Mouse (Mus musculus): ENCODE measurements around the gene Mettl17. TPM values are rescaled to one million over a fixed set of nuclear protein-coding genes. Genes with fewer than 3 reads are reported as not detected.

The Mettl17 gene
- polyA plus RNA-seq, 1 experiment from 2014 or later, result 37.9 TPM

DNA sequence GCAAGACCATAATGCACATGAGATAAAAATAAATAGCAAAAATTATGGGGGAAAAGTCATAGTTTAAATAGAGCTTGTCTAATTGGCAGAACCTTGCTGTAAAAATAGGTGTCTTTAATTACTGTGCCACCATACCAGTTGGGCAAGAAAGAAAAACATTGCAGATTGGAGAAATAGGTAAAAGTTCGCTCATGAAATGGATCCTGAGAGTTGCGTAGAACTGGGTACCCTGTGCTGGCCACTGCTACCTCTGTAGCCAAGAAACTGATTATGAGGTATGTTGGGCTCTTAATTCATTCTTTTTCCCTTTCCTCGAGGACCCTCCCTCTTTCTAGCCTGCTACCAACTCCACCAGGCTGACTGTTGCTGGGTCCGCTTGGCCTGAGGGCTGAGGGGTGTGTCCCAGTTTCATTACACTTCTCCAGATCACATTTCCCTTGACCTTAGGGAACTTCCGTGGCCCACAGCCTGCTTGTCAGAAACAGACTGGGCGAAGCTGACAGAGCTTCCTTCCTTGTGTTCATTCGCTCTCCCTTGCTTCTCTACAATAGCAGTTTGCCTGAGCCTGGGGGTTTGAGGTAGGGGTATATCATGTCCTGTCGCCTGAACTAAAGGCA is 56.4 kb downstream of the Mettl17 start:
- Histone ChIP-seq H3K27ac (replicated peaks; ENCODE audit: low read depth, low read length) (no peak overlapping the region), H3K27me3 (ENCODE audit: control insufficient read depth, insufficient read depth, low read length) (no peaks in the 10 kb centered on the region), H3K9ac (replicated peaks; ENCODE audit: low read length) (no peak overlapping the region), H3K4me2 (ENCODE audit: low read depth, low read length) (no peak overlapping the region), H3K36me3 (replicated peaks; ENCODE audit: control insufficient read depth, insufficient read depth, low read depth, low read length) (no peaks in the 10 kb centered on the region), H3K4me1 (ENCODE audit: control insufficient read depth, insufficient read depth, low read length) (no peaks in the 10 kb centered on the region), H3K4me3 (ENCODE audit: low read depth, low read length) (no peak overlapping the region), H3K9me3 (replicated peaks; ENCODE audit: control insufficient read depth, low read length) (no peaks in the 10 kb centered on the region)
- DNase-seq (ENCODE audit: low spot score) (peak; percentile 55), ATAC-seq (replicated peaks; ENCODE audit: insufficient number of reproducible peaks, low FRiP score, low TSS enrichment, low read depth) (no peak)
- 30% methylated on average over 8 of the region's 8 CpGs for WGBS

DNA sequence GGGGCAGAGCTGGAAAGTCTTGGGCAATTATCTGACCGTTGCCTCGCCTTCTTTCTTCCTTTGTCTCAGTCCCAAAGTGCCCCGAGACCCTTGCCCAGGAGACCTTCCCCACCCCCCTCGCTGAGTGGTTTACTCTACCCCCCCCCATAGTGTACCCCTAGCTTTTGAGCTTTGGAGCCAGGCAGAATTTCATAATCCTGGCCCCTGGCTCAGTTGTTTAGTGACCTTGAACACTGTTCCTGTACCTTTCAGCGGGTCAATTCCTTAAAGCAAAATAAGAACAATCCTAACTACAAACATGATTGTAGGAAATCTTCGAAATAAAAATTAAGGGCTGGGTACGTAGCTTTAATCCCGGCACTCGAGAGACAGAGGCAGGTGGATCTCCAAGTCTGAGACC is 56.9 kb downstream of the Mettl17 start:
- no peak for ATAC-seq (replicated peaks; ENCODE audit: insufficient number of reproducible peaks, low FRiP score, low TSS enrichment, low read depth)
- H3K36me3 ChIP-seq (replicated peaks; ENCODE audit: control insufficient read depth, insufficient read depth, low read depth, low read length), result no peaks in the 10 kb centered on the region
- no peak overlapping the region for H3K9ac ChIP-seq (replicated peaks; ENCODE audit: low read length)
- no peaks in the 10 kb centered on the region for H3K4me1 ChIP-seq (ENCODE audit: control insufficient read depth, insufficient read depth, low read length)
- H3K27ac ChIP-seq (replicated peaks; ENCODE audit: low read depth, low read length), result no peak overlapping the region
- no peak for DNase-seq (ENCODE audit: low spot score)
- H3K4me3 ChIP-seq (ENCODE audit: low read depth, low read length), result no peak overlapping the region
- WGBS, result 54% methylated on average over 9 of the region's 9 CpGs
- no peak overlapping the region for H3K4me2 ChIP-seq (ENCODE audit: low read depth, low read length)
- no peaks in the 10 kb centered on the region for H3K9me3 ChIP-seq (replicated peaks; ENCODE audit: control insufficient read depth, low read length)
- no peaks in the 10 kb centered on the region for H3K27me3 ChIP-seq (ENCODE audit: control insufficient read depth, insufficient read depth, low read length)

DNA sequence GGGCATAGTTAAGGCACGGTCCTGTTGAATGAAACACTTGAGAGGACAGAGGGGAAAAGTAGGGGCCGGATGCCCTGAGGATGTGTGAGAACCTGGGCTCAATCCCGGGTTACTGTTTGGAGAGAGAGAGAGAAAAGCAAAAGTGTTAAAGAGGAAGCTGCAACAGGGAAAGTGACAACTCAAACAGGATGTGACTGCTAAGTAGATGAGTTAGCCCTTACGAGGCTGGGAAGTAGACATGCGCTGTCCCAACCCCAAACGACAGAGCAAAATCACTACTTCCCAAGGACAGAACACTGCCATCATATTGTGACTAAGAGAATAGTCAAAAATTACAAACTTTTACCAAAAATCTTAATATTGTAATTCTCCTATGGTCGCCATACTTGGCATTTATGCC is 57.6 kb downstream of the Mettl17 start:
- DNase-seq (ENCODE audit: low spot score) (no peak), ATAC-seq (replicated peaks; ENCODE audit: insufficient number of reproducible peaks, low FRiP score, low TSS enrichment, low read depth) (no peak)
- Histone ChIP-seq H3K36me3 (replicated peaks; ENCODE audit: control insufficient read depth, insufficient read depth, low read depth, low read length) (no peaks in the 10 kb centered on the region), H3K4me3 (ENCODE audit: low read depth, low read length) (no peak overlapping the region), H3K4me2 (ENCODE audit: low read depth, low read length) (no peak overlapping the region), H3K4me1 (ENCODE audit: control insufficient read depth, insufficient read depth, low read length) (no peaks in the 10 kb centered on the region), H3K27ac (replicated peaks; ENCODE audit: low read depth, low read length) (no peak overlapping the region), H3K9me3 (replicated peaks; ENCODE audit: control insufficient read depth, low read length) (no peaks in the 10 kb centered on the region), H3K9ac (replicated peaks; ENCODE audit: low read length) (no peak overlapping the region), H3K27me3 (ENCODE audit: control insufficient read depth, insufficient read depth, low read length) (no peaks in the 10 kb centered on the region)
- 39% methylated on average over 7 of the region's 7 CpGs for WGBS

Small RNAs within 50 kb of the gene (microRNA-seq; reads per million reads assigned to microRNA genes)
- not detected for gene Gm27375 (ENCODE audit: borderline number of aligned reads)

Other genes with a start within 250 kb of the Mettl17 start
- not detected in 2 replicates for gene Gm4181, start 249.2 kb upstream of the Mettl17 start, polyA plus RNA-seq (2014; fragmentation: Nextera tagmentation; extraction: Ambion mirVana)
- gene Gm17079, start 189.4 kb upstream of the Mettl17 start, polyA plus RNA-seq (2014; fragmentation: Nextera tagmentation; extraction: Ambion mirVana), result not detected in 2 replicates
- not detected in 2 replicates for gene Gm5800, start 167.7 kb upstream of the Mettl17 start, polyA plus RNA-seq (2014; fragmentation: Nextera tagmentation; extraction: Ambion mirVana)
- not detected in 2 replicates for gene Ang4, start 111.3 kb upstream of the Mettl17 start, polyA plus RNA-seq (2014; fragmentation: Nextera tagmentation; extraction: Ambion mirVana)
- gene AY358078, start 84.8 kb upstream of the Mettl17 start, polyA plus RNA-seq (2014; fragmentation: Nextera tagmentation; extraction: Ambion mirVana), result not detected in 2 replicates
- gene Ear6, start 31.1 kb upstream of the Mettl17 start, polyA plus RNA-seq (2014; fragmentation: Nextera tagmentation; extraction: Ambion mirVana), result not detected in 2 replicates
- 0.36 and 0.50 TPM in 2 replicates for gene Slc39a2, start 8.0 kb downstream of the Mettl17 start, polyA plus RNA-seq (2014; fragmentation: Nextera tagmentation; extraction: Ambion mirVana)
- gene Ndrg2, start 29.3 kb downstream of the Mettl17 start, polyA plus RNA-seq (2014; fragmentation: Nextera tagmentation; extraction: Ambion mirVana), result 11.0 and 12.8 TPM in 2 replicates
- not detected in 2 replicates for gene Tppp2, start 33.6 kb downstream of the Mettl17 start, polyA plus RNA-seq (2014; fragmentation: Nextera tagmentation; extraction: Ambion mirVana)
- not detected in 2 replicates for gene Rnase13, start 37.9 kb downstream of the Mettl17 start, polyA plus RNA-seq (2014; fragmentation: Nextera tagmentation; extraction: Ambion mirVana)
- 82.6 and 91.9 TPM in 2 replicates for gene Arhgef40, start 99.9 kb downstream of the Mettl17 start, polyA plus RNA-seq (2014; fragmentation: Nextera tagmentation; extraction: Ambion mirVana)
- gene Tmem253, start 130.8 kb downstream of the Mettl17 start, polyA plus RNA-seq (2014; fragmentation: Nextera tagmentation; extraction: Ambion mirVana), result 0.35 and 1.5 TPM in 2 replicates
- gene Zfp219, start 135.9 kb downstream of the Mettl17 start, polyA plus RNA-seq (2014; fragmentation: Nextera tagmentation; extraction: Ambion mirVana), result 54.7 and 63.2 TPM in 2 replicates
- gene Olfr221, start 157.6 kb downstream of the Mettl17 start, polyA plus RNA-seq (2014; fragmentation: Nextera tagmentation; extraction: Ambion mirVana), result not detected in 2 replicates
- gene Hnrnpc, start 219.2 kb downstream of the Mettl17 start, polyA plus RNA-seq (2014; fragmentation: Nextera tagmentation; extraction: Ambion mirVana), result 1,003 and 1,066 TPM in 2 replicates
- gene Rpgrip1, start 225.9 kb downstream of the Mettl17 start, polyA plus RNA-seq (2014; fragmentation: Nextera tagmentation; extraction: Ambion mirVana), result 86.1 and 97.9 TPM in 2 replicates